31 mouse cellular contexts compared by ENCODE assay signal in the genomic region with DNA sequence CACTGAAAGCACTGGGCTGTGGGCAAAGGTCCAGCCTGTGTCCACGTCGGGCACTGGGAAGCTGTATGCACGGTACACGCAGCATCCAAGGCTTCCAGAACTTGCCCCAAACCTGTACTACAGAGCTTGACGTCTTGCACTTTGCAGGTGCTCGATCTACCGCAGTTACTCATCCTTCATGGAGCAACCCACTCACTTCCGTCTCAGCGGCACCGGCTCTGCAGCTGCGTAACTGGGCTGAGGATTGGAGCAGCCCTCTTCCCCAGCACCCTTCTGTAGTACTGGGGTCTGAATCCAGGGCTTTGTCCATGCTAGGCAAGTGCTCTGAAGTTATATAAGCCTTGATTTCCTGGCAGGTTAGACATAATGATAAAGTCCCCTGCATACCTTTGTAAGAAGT. TPM values are rescaled to one million over a fixed set of nuclear protein-coding genes. Genes with fewer than 3 reads are reported as not detected.
DNase-seq lines count a peak whose midpoint lies in the region; ATAC-seq and TF ChIP-seq lines count a peak whose summit lies in the region.
"Had no signal": no experiment of that assay in that cellular context is flagged by ENCODE, and none has a peak within 500 bp of the region (broad histone marks: within the 10 kb centered on the region; RNA-seq: fewer than 3 reads in every experiment).

No protein-coding gene starts in this region.

- H3K9me3 ChIP-seq in midbrain, embryonic 13.5 days, result no peaks in the 10 kb centered on the region
- H3K9me3 ChIP-seq in midbrain, postnatal 0 days (ENCODE audit: low read length), result no peaks in the 10 kb centered on the region
- H3K9me3 ChIP-seq in CH12.LX (replicated peaks; ENCODE audit: low read length), result no peaks in the 10 kb centered on the region
- H3K9me3 ChIP-seq in midbrain, embryonic 16.5 days (replicated peaks; ENCODE audit: control insufficient read depth, low read length, poor library complexity, severe bottlenecking), result no peaks in the 10 kb centered on the region
- H3K9me3 ChIP-seq: heart, embryonic 13.5 days; kidney, embryonic 15.5 days; limb, embryonic 13.5 days; liver, embryonic 12.5 days; midbrain, embryonic 12.5 days had no signal

- in situ Hi-C loops in CH12.LX (cut with MboI; ENCODE audit: low pct_ligation_motif_present, low pct_unique_long_range_greater_than_20kb, low sequenced_read_pairs), result no loop called here

- no peak for TF ChIP-seq EP300 in CH12.LX (IDR thresholded peaks at IDR 0.05; ENCODE audit: low read length)

- peak; percentile 48 for ATAC-seq in frontal cortex, adult (ENCODE audit: low TSS enrichment)
- no peak for ATAC-seq in midbrain, embryonic 13.5 days
- ATAC-seq in midbrain, postnatal 0 days (ENCODE audit: low FRiP score), result no peak
- no peak for ATAC-seq in midbrain, embryonic 16.5 days
- ATAC-seq: liver, embryonic 12.5 days had no signal

- intact Hi-C loops in gastrocnemius, postnatal 14 days (cut with DNase I; ENCODE audit: low total_unique reads), result no loop called here

- no peak for TF ChIP-seq RAD21 in CH12.LX (IDR thresholded peaks at IDR 0.05; ENCODE audit: low read depth, low read length)

- no peaks in the 10 kb centered on the region for H3K79me2 ChIP-seq in CH12.LX (replicated peaks; ENCODE audit: control insufficient read depth, extremely low read depth, insufficient read depth, poor library complexity, severe bottlenecking)

- peak overlapping the region; percentile 70 for H3K27ac ChIP-seq in midbrain, embryonic 13.5 days
- H3K27ac ChIP-seq in midbrain, postnatal 0 days (ENCODE audit: low read depth, low read length), result no peak overlapping the region
- H3K27ac ChIP-seq in CH12.LX (ENCODE audit: insufficient read depth, low read depth), result no peak overlapping the region
- H3K27ac ChIP-seq in midbrain, embryonic 16.5 days (ENCODE audit: low read length), result peak overlapping the region; percentile 7; the same call in 1 of the 2 replicates
- H3K27ac ChIP-seq: heart, adult 2 months; heart, embryonic 13.5 days; kidney, embryonic 15.5 days; limb, embryonic 13.5 days; liver, embryonic 12.5 days; midbrain, embryonic 12.5 days had no signal

- no peak overlapping the region for H3K9ac ChIP-seq in midbrain, embryonic 13.5 days (replicated peaks)
- H3K9ac ChIP-seq in midbrain, postnatal 0 days (replicated peaks; ENCODE audit: low read length, poor library complexity, severe bottlenecking), result no peak overlapping the region
- no peak overlapping the region for H3K9ac ChIP-seq in CH12.LX (ENCODE audit: insufficient read depth, low read depth)
- H3K9ac ChIP-seq in midbrain, embryonic 16.5 days (ENCODE audit: low read depth, low read length), result no peak overlapping the region
- H3K9ac ChIP-seq: heart, embryonic 13.5 days; kidney, embryonic 15.5 days; limb, embryonic 13.5 days; liver, embryonic 12.5 days; midbrain, embryonic 12.5 days had no signal

- WGBS in midbrain, embryonic 13.5 days, result 94% methylated on average over 11 of the region's 11 CpGs
- WGBS in midbrain, postnatal 0 days, result 92% methylated on average over 11 of the region's 11 CpGs
- 91% methylated on average over 11 of the region's 11 CpGs for WGBS in midbrain, embryonic 16.5 days

- no peaks in the 10 kb centered on the region for H3K27me3 ChIP-seq in midbrain, embryonic 13.5 days
- no peaks in the 10 kb centered on the region for H3K27me3 ChIP-seq in midbrain, postnatal 0 days (ENCODE audit: insufficient read depth, low read length)
- peaks cover 81% of the 10 kb centered on the region for H3K27me3 ChIP-seq in CH12.LX (replicated peaks)
- no peaks in the 10 kb centered on the region for H3K27me3 ChIP-seq in midbrain, embryonic 16.5 days (ENCODE audit: control insufficient read depth, insufficient read depth, low read depth, low read length)
- H3K27me3 ChIP-seq: kidney, embryonic 15.5 days; liver, embryonic 12.5 days; midbrain, embryonic 12.5 days had no signal

- H3K36me3 ChIP-seq in midbrain, embryonic 13.5 days, result no peaks in the 10 kb centered on the region
- H3K36me3 ChIP-seq in midbrain, postnatal 0 days (ENCODE audit: insufficient read depth, low read length), result 0 out of 2 replicates have a peak, but pooled peaks cover 3% of the 10 kb centered on the region
- H3K36me3 ChIP-seq in CH12.LX (replicated peaks in 1 of 2; ENCODE audit: control insufficient read depth in 1 of 2, insufficient read depth in 1 of 2, low read length in 1 of 2), result no peaks in the 10 kb centered on the region
- no peaks in the 10 kb centered on the region for H3K36me3 ChIP-seq in midbrain, embryonic 16.5 days (ENCODE audit: control insufficient read depth, insufficient read depth, low read length)
- H3K36me3 ChIP-seq: heart, embryonic 13.5 days; kidney, embryonic 15.5 days; limb, embryonic 13.5 days; liver, embryonic 12.5 days; midbrain, embryonic 12.5 days had no signal

- TF ChIP-seq POLR2A in CH12.LX (IDR thresholded peaks at IDR 0.05; ENCODE audit: low read depth, low read length), result no peak

- no peak for DNase-seq in frontal cortex, postnatal 25 days (ENCODE audit: low spot score in 2 of 2)
- DNase-seq in midbrain, postnatal 0 days (ENCODE audit: low spot score), result no peak
- DNase-seq in CH12.LX (ENCODE audit: extremely low read depth), result peak; percentile 4
- no peak for DNase-seq in gastrocnemius, postnatal 14 days
- DNase-seq: adrenal gland, postnatal 14 days; cerebellum, adult 8-10 months; cerebellum, postnatal 36 days; embryo, embryonic 11 days; gastrocnemius, postnatal 25 days; heart, adult 2 months; heart, postnatal 14 days; kidney, adult 11 months; kidney, postnatal 36 days; layer of hippocampus, postnatal 36 days; lung, adult 18-20 months; lung, postnatal 10 days; retina, postnatal 1 day; right cerebral cortex, postnatal 4 days; thymus, postnatal 25 days had no signal

- no peak overlapping the region for H3K4me2 ChIP-seq in midbrain, embryonic 13.5 days (replicated peaks)
- H3K4me2 ChIP-seq in midbrain, postnatal 0 days (ENCODE audit: low read depth, low read length, poor library complexity, severe bottlenecking), result no peak overlapping the region
- H3K4me2 ChIP-seq in CH12.LX (ENCODE audit: insufficient read depth, low read depth, poor library complexity, severe bottlenecking), result no peak overlapping the region
- H3K4me2 ChIP-seq in midbrain, embryonic 16.5 days (ENCODE audit: low read length), result no peak overlapping the region
- H3K4me2 ChIP-seq: heart, embryonic 13.5 days; kidney, embryonic 15.5 days; limb, embryonic 13.5 days; liver, embryonic 12.5 days; midbrain, embryonic 12.5 days had no signal

- H3K4me1 ChIP-seq in midbrain, embryonic 13.5 days (replicated peaks), result peaks cover 14% of the 10 kb centered on the region
- no peaks in the 10 kb centered on the region for H3K4me1 ChIP-seq in midbrain, postnatal 0 days (ENCODE audit: insufficient read depth, low read length)
- H3K4me1 ChIP-seq in CH12.LX (ENCODE audit: control insufficient read depth in 1 of 2, insufficient read depth in 2 of 2), result no peaks in the 10 kb centered on the region
- H3K4me1 ChIP-seq in midbrain, embryonic 16.5 days (ENCODE audit: control insufficient read depth, insufficient read depth, low read length), result peaks cover 6% of the 10 kb centered on the region; the same call in 1 of the 2 replicates
- H3K4me1 ChIP-seq: heart, embryonic 13.5 days; limb, embryonic 13.5 days; liver, embryonic 12.5 days had no signal

- dilution Hi-C loops in CH12.LX (cut with MboI; ENCODE audit: extremely low pct_ligation_motif_present, extremely low pct_unique_long_range_greater_than_20kb, low sequenced_read_pairs), result no loop called here

- TF ChIP-seq CTCF in midbrain, postnatal 0 days (IDR thresholded peaks at IDR 0.05), result no peak
- no peak for TF ChIP-seq CTCF in CH12.LX (conservative IDR thresholded peaks at IDR 0.05 in 1 of 2, IDR thresholded peaks at IDR 0.05 in 1 of 2; ENCODE audit: low read depth in 2 of 2, low read length in 2 of 2)

- H3K4me3 ChIP-seq in midbrain, embryonic 13.5 days (replicated peaks), result no peak overlapping the region
- H3K4me3 ChIP-seq in midbrain, postnatal 0 days (ENCODE audit: low read depth, low read length), result no peak overlapping the region
- H3K4me3 ChIP-seq in CH12.LX (replicated peaks in 1 of 3; ENCODE audit: low read depth in 2 of 3, low read length in 2 of 3, poor library complexity in 1 of 3), result no peak overlapping the region
- no peak overlapping the region for H3K4me3 ChIP-seq in midbrain, embryonic 16.5 days (ENCODE audit: low read depth, low read length)
- H3K4me3 ChIP-seq: heart, adult 2 months; heart, embryonic 13.5 days; kidney, embryonic 15.5 days; limb, embryonic 13.5 days; liver, embryonic 12.5 days; midbrain, embryonic 12.5 days had no signal

TF ChIP-seq in CH12.LX, 34 proteins besides CTCF, POLR2A, EP300 and RAD21 (continues in another document):
- no peak for TF ChIP-seq ELF1 (IDR thresholded peaks at IDR 0.05; ENCODE audit: low read depth, low read length)
- no peak for TF ChIP-seq NRF1 (IDR thresholded peaks at IDR 0.05; ENCODE audit: low read depth, low read length)
- TF ChIP-seq CHD1 (IDR thresholded peaks at IDR 0.05; ENCODE audit: low read depth, low read length), result no peak
- no peak for TF ChIP-seq KAT2A (IDR thresholded peaks at IDR 0.05; ENCODE audit: insufficient replicate concordance, low read length)
- TF ChIP-seq IRF4 (IDR thresholded peaks at IDR 0.05; ENCODE audit: low read depth, low read length), result no peak
- no peak for TF ChIP-seq ZKSCAN1 (IDR thresholded peaks at IDR 0.05; ENCODE audit: borderline replicate concordance, low read depth, low read length)
- no peak for TF ChIP-seq MAX (IDR thresholded peaks at IDR 0.05; ENCODE audit: low read length)
- no peak for TF ChIP-seq JUND (conservative IDR thresholded peaks at IDR 0.05; ENCODE audit: low read depth, low read length)
- TF ChIP-seq ZNF384 (IDR thresholded peaks at IDR 0.05; ENCODE audit: low read depth, low read length), result no peak

RNA-seq across cellular contexts. Expression of a gene that starts 27.2 kb away (rescaled TPM):
- 6.9 and 8.1 TPM in 2 replicates for polyA plus RNA-seq in midbrain, embryonic 13.5 days (2015; fragmentation: Nextera tagmentation; extraction: Ambion mirVana)
- total RNA-seq in midbrain, postnatal 0 days (2014; rRNA removed), result 85.1 and 85.3 TPM in 2 replicates
- 18.4 and 22.8 TPM in 2 replicates for polyA plus RNA-seq in midbrain, postnatal 0 days (2015; fragmentation: Nextera tagmentation; extraction: Ambion mirVana)
- total RNA-seq in CH12.LX (2012; rRNA removed), result not detected in 2 replicates
- total RNA-seq in CH12.LX (2014; rRNA removed), result not detected in 2 replicates
- not detected in 2 replicates for polyA plus RNA-seq in CH12.LX (2012; ENCODE audit: insufficient read length, low read depth)
- polyA plus RNA-seq in midbrain, embryonic 16.5 days (2015; fragmentation: Nextera tagmentation; extraction: Ambion mirVana), result 18.8 and 20.4 TPM in 2 replicates
- under 1 TPM; 0.60 to 0.62 TPM for total RNA-seq in gastrocnemius, postnatal 14 days (2021)
- polyA plus RNA-seq: C2C12 had no signal

RNA-seq across cellular contexts. Expression of a gene that starts 37.8 kb away (rescaled TPM):
- 0.13 TPM in 1 of 2 replicates, not detected in the other for polyA plus RNA-seq in midbrain, embryonic 13.5 days (2015; fragmentation: Nextera tagmentation; extraction: Ambion mirVana)
- total RNA-seq in midbrain, postnatal 0 days (2014; rRNA removed), result 0.11 TPM in 1 of 2 replicates, not detected in the other
- polyA plus RNA-seq in midbrain, postnatal 0 days (2015; fragmentation: Nextera tagmentation; extraction: Ambion mirVana), result 0.12 and 0.25 TPM in 2 replicates
- total RNA-seq in CH12.LX (2012; rRNA removed) (not detected in 2 replicates), CH12.LX (2014; rRNA removed) (not detected in 2 replicates)
- not detected in 2 replicates for polyA plus RNA-seq in CH12.LX (2012; ENCODE audit: insufficient read length, low read depth)
- 0.17 and 0.33 TPM in 2 replicates for polyA plus RNA-seq in midbrain, embryonic 16.5 days (2015; fragmentation: Nextera tagmentation; extraction: Ambion mirVana)
- total RNA-seq in gastrocnemius, postnatal 14 days (2021), result not detected
- total RNA-seq: adrenal gland, postnatal 14 days; gastrocnemius, postnatal 25 days; heart, adult 2 months; heart, postnatal 14 days; layer of hippocampus, adult 8-10 months; layer of hippocampus, postnatal 36 days had no signal
- polyA plus RNA-seq: C2C12; embryonic facial prominence, embryonic 14.5 days; heart, adult 2 months; heart, embryonic 13.5 days; kidney, embryonic 15.5 days; limb, embryonic 13.5 days; liver, embryonic 12.5 days; midbrain, embryonic 12.5 days; stomach, embryonic 14.5 days had no signal

Comparison
In these comparisons a context has a peak if more than half of its experiments do, and no peak if none do; other contexts are left out.
1. H3K27ac ChIP-seq: peak in midbrain, embryonic 13.5 days (single experiment) and midbrain, embryonic 16.5 days (single experiment); none in midbrain, postnatal 0 days (single experiment) and CH12.LX (single experiment).